Mouse (Mus musculus): ENCODE measurements around the gene Orm2. TPM values are rescaled to one million over a fixed set of nuclear protein-coding genes. Genes with fewer than 3 reads are reported as not detected.

Gene Orm2
- polyA plus RNA-seq, 1 experiment from 2014 or later, result not detected

GRCm38 (mm10) chr4:63371890-63372289 is 9.6 kb downstream of the Orm2 start:
- Histone ChIP-seq H3K27ac (ENCODE audit: low read length) (no peak overlapping the region), H3K4me1 (replicated peaks; ENCODE audit: control insufficient read depth, insufficient read depth, low read length) (no peaks in the 10 kb centered on the region), H3K9me3 (ENCODE audit: control insufficient read depth, low read length) (no peaks in the 10 kb centered on the region), H3K4me2 (ENCODE audit: low read depth, low read length) (no peak overlapping the region), H3K36me3 (ENCODE audit: control insufficient read depth, insufficient read depth, low read length) (peaks cover 48% of the 10 kb centered on the region), H3K9ac (ENCODE audit: low read length) (no peak overlapping the region), H3K4me3 (ENCODE audit: low read length) (no peak overlapping the region), H3K27me3 (ENCODE audit: control insufficient read depth, insufficient read depth, low read depth, low read length) (no peaks in the 10 kb centered on the region)
- 58% methylated on average over 3 of the region's 3 CpGs for WGBS
- ATAC-seq (ENCODE audit: low read depth), result no peak

GRCm38 (mm10) chr4:63373404-63373803 is 11.2 kb downstream of the Orm2 start:
- H3K4me1 ChIP-seq (replicated peaks; ENCODE audit: control insufficient read depth, insufficient read depth, low read length), result no peaks in the 10 kb centered on the region
- no peaks in the 10 kb centered on the region for H3K9me3 ChIP-seq (ENCODE audit: control insufficient read depth, low read length)
- no peak overlapping the region for H3K27ac ChIP-seq (ENCODE audit: low read length)
- no peaks in the 10 kb centered on the region for H3K27me3 ChIP-seq (ENCODE audit: control insufficient read depth, insufficient read depth, low read depth, low read length)
- H3K36me3 ChIP-seq (ENCODE audit: control insufficient read depth, insufficient read depth, low read length), result peaks cover 48% of the 10 kb centered on the region
- WGBS, result 89% methylated on average over 8 of the region's 8 CpGs
- H3K9ac ChIP-seq (ENCODE audit: low read length), result no peak overlapping the region
- no peak overlapping the region for H3K4me2 ChIP-seq (ENCODE audit: low read depth, low read length)
- H3K4me3 ChIP-seq (ENCODE audit: low read length), result no peak overlapping the region
- no peak for ATAC-seq (ENCODE audit: low read depth)

- no peak for ATAC-seq (ENCODE audit: low read depth)
- H3K9ac ChIP-seq (ENCODE audit: low read length), result no peak overlapping the region
- no peaks in the 10 kb centered on the region for H3K4me1 ChIP-seq (replicated peaks; ENCODE audit: control insufficient read depth, insufficient read depth, low read length)
- no peaks in the 10 kb centered on the region for H3K9me3 ChIP-seq (ENCODE audit: control insufficient read depth, low read length)
- H3K27me3 ChIP-seq (ENCODE audit: control insufficient read depth, insufficient read depth, low read depth, low read length), result no peaks in the 10 kb centered on the region
- H3K27ac ChIP-seq (ENCODE audit: low read length), result no peak overlapping the region
- no peak overlapping the region for H3K4me3 ChIP-seq (ENCODE audit: low read length)
- WGBS, result 82% methylated on average over 12 of the region's 12 CpGs
- H3K36me3 ChIP-seq (ENCODE audit: control insufficient read depth, insufficient read depth, low read length), result peaks cover 47% of the 10 kb centered on the region
- no peak overlapping the region for H3K4me2 ChIP-seq (ENCODE audit: low read depth, low read length)
Measured at GRCm38 (mm10) chr4:63374331-63374730, 12.1 kb downstream of the Orm2 start.

DNA sequence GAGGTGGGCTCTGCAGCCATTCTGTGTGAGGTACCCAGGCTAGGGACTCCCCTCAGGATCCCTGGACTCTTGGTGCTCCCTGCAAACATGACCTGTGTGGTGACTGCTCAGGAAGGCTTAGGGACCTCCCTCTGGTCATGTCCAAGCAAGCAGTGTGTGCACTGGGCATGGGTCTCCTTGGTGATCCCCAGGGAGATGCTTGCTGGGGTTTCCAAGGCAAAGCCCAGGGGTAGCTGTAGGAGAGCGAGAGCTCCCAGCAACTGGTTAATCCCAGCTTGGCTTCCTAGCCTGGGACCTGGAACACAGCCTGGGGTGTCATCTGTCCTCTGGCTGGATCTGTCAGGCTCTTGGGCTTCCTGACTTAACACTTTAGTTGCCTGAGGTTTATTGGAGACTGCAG is 13.1 kb downstream of the Orm2 start:
- no peak overlapping the region for H3K27ac ChIP-seq (ENCODE audit: low read length)
- no peaks in the 10 kb centered on the region for H3K27me3 ChIP-seq (ENCODE audit: control insufficient read depth, insufficient read depth, low read depth, low read length)
- H3K9me3 ChIP-seq (ENCODE audit: control insufficient read depth, low read length), result no peaks in the 10 kb centered on the region
- ATAC-seq (ENCODE audit: low read depth), result peak; percentile 25; the same call in 1 of the 2 replicates
- H3K36me3 ChIP-seq (ENCODE audit: control insufficient read depth, insufficient read depth, low read length), result peaks cover 48% of the 10 kb centered on the region
- H3K4me2 ChIP-seq (ENCODE audit: low read depth, low read length), result no peak overlapping the region
- no peaks in the 10 kb centered on the region for H3K4me1 ChIP-seq (replicated peaks; ENCODE audit: control insufficient read depth, insufficient read depth, low read length)
- H3K4me3 ChIP-seq (ENCODE audit: low read length), result no peak overlapping the region
- WGBS, result 50% methylated on average over 1 of the region's 1 CpGs
- 0 out of 2 replicates have a peak overlapping the region, but pooled peaks have one; percentile 5 for H3K9ac ChIP-seq (ENCODE audit: low read length)

DNA sequence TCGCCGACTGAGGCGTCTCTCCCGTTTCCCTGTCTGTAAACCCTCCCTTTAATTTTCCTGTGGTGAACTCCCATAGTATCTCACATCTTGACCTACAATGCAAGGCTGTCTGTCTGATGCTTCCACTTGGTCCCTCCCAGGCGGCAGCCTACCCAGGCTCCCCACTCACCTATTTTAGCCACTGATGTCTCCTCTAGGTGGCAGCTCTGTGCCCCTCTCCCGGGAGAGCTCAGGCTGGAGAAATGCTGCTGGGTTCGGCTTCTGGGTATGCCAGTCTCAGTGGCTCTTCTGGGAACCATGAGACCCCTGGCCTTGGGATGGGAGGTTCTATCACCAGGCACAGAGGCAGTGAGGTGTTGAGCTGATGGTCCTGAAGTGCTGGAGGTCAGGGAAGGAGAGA is 15.2 kb downstream of the Orm2 start:
- Histone ChIP-seq H3K9me3 (ENCODE audit: control insufficient read depth, low read length) (no peaks in the 10 kb centered on the region), H3K9ac (ENCODE audit: low read length) (no peak overlapping the region), H3K4me2 (ENCODE audit: low read depth, low read length) (no peak overlapping the region), H3K27me3 (ENCODE audit: control insufficient read depth, insufficient read depth, low read depth, low read length) (no peaks in the 10 kb centered on the region), H3K4me3 (ENCODE audit: low read length) (no peak overlapping the region), H3K36me3 (ENCODE audit: control insufficient read depth, insufficient read depth, low read length) (peaks cover 58% of the 10 kb centered on the region), H3K27ac (ENCODE audit: low read length) (no peak overlapping the region), H3K4me1 (replicated peaks; ENCODE audit: control insufficient read depth, insufficient read depth, low read length) (no peaks in the 10 kb centered on the region)
- ATAC-seq (ENCODE audit: low read depth), result no peak
- WGBS, result 67% methylated on average over 7 of the region's 7 CpGs

- 93% methylated on average over 4 of the region's 4 CpGs for WGBS
- no peak for ATAC-seq (ENCODE audit: low read depth)
Measured at GRCm38 (mm10) chr4:63382676-63383369, 20.6 kb downstream of the Orm2 start.

DNA sequence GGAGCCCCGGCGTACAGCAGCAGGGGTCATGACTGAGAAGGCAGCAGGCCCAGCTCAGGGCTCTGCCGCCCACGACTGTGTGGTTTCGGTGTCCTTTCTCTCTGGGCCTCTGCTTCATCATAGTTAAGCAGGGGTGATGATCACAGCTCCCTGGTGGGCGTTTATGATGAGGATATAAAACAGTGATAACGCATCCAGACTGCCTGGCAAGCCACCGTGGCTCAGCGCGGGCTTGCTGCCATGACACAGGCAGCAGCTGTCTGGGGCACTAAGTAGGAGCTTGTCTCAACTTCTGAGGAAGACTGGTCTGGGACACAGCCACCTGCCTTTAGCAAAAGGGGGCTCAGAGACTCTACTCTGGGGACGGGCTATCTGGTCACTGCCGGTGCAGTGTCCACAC is 21.2 kb downstream of the Orm2 start:
- ATAC-seq (ENCODE audit: low read depth), result no peak

More at GRCm38 (mm10) chr4:63382676-63383369, 20.6 kb downstream of the Orm2 start:
- H3K9ac ChIP-seq (ENCODE audit: low read length), result no peak overlapping the region
- H3K4me2 ChIP-seq (ENCODE audit: low read depth, low read length), result no peak overlapping the region
- H3K4me3 ChIP-seq (ENCODE audit: low read length), result no peak overlapping the region
- H3K36me3 ChIP-seq (ENCODE audit: control insufficient read depth, insufficient read depth, low read length), result peaks cover 36% of the 10 kb centered on the region
- no peak overlapping the region for H3K27ac ChIP-seq (ENCODE audit: low read length)
- H3K4me1 ChIP-seq (replicated peaks; ENCODE audit: control insufficient read depth, insufficient read depth, low read length), result no peaks in the 10 kb centered on the region
- H3K9me3 ChIP-seq (ENCODE audit: control insufficient read depth, low read length), result no peaks in the 10 kb centered on the region
- no peaks in the 10 kb centered on the region for H3K27me3 ChIP-seq (ENCODE audit: control insufficient read depth, insufficient read depth, low read depth, low read length)

GRCm38 (mm10) chr4:63384262-63384661 is 22.0 kb downstream of the Orm2 start:
- Histone ChIP-seq H3K27me3 (ENCODE audit: control insufficient read depth, insufficient read depth, low read depth, low read length) (no peaks in the 10 kb centered on the region), H3K4me3 (ENCODE audit: low read length) (no peak overlapping the region), H3K4me2 (ENCODE audit: low read depth, low read length) (no peak overlapping the region), H3K36me3 (ENCODE audit: control insufficient read depth, insufficient read depth, low read length) (peaks cover 33% of the 10 kb centered on the region), H3K27ac (ENCODE audit: low read length) (no peak overlapping the region), H3K9ac (ENCODE audit: low read length) (no peak overlapping the region), H3K4me1 (replicated peaks; ENCODE audit: control insufficient read depth, insufficient read depth, low read length) (no peaks in the 10 kb centered on the region), H3K9me3 (ENCODE audit: control insufficient read depth, low read length) (no peaks in the 10 kb centered on the region)
- no peak for ATAC-seq (ENCODE audit: low read depth)
- WGBS, result 90% methylated on average over 4 of the region's 4 CpGs

More for the DNA sequence above, 21.2 kb downstream of the Orm2 start:
- no peaks in the 10 kb centered on the region for H3K4me1 ChIP-seq (replicated peaks; ENCODE audit: control insufficient read depth, insufficient read depth, low read length)
- peaks cover 36% of the 10 kb centered on the region for H3K36me3 ChIP-seq (ENCODE audit: control insufficient read depth, insufficient read depth, low read length)
- no peak overlapping the region for H3K4me2 ChIP-seq (ENCODE audit: low read depth, low read length)
- H3K27ac ChIP-seq (ENCODE audit: low read length), result no peak overlapping the region
- no peaks in the 10 kb centered on the region for H3K9me3 ChIP-seq (ENCODE audit: control insufficient read depth, low read length)
- no peak overlapping the region for H3K9ac ChIP-seq (ENCODE audit: low read length)
- WGBS, result 80% methylated on average over 12 of the region's 12 CpGs
- H3K4me3 ChIP-seq (ENCODE audit: low read length), result no peak overlapping the region
- H3K27me3 ChIP-seq (ENCODE audit: control insufficient read depth, insufficient read depth, low read depth, low read length), result no peaks in the 10 kb centered on the region

DNA sequence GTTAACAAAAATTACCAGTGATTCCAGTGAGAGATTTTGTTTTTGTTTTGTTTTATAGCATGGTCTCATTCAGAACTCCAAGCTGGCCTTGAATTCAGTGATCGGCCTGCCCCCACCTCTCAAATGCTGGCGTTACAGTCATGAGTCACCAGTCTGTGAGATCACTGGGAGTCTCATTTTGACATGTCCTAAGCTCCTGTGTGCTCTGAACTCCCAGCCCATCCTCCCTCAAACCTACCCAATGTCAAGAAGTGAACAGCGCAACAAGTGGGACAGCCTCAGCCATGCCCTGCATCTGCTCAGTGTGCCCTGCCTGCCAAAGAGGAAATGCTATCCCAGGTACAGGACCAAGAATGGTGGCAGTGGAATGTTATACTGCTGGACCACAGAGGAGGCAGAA is 23.0 kb downstream of the Orm2 start:
- Histone ChIP-seq H3K9me3 (ENCODE audit: control insufficient read depth, low read length) (no peaks in the 10 kb centered on the region), H3K9ac (ENCODE audit: low read length) (no peak overlapping the region), H3K4me2 (ENCODE audit: low read depth, low read length) (no peak overlapping the region), H3K27ac (ENCODE audit: low read length) (no peak overlapping the region), H3K36me3 (ENCODE audit: control insufficient read depth, insufficient read depth, low read length) (peaks cover 24% of the 10 kb centered on the region), H3K27me3 (ENCODE audit: control insufficient read depth, insufficient read depth, low read depth, low read length) (no peaks in the 10 kb centered on the region), H3K4me3 (ENCODE audit: low read length) (no peak overlapping the region), H3K4me1 (replicated peaks; ENCODE audit: control insufficient read depth, insufficient read depth, low read length) (no peaks in the 10 kb centered on the region)
- no peak for ATAC-seq (ENCODE audit: low read depth)
- WGBS, result 89% methylated on average over 3 of the region's 3 CpGs

All from lung, embryonic 16.5 days (tissue).